Mouse (Mus musculus): ENCODE results near the gene Tle3.

The Tle3 gene

GRCm38 (mm10) chr9:61371755-61372509, at the start of gene Tle3:
Tle3 (plus strand) TSS chr9:61372366.
- peak; percentile 96 to 97 for DNase-seq

- no peak for DNase-seq
Measured at GRCm38 (mm10) chr9:61323221-61323620, 48.9 kb upstream of the Tle3 start.

GRCm38 (mm10) chr9:61323879-61324278, 48.3 kb upstream of the Tle3 start:
- no peak for DNase-seq

GRCm38 (mm10) chr9:61324354-61324753, 47.8 kb upstream of the Tle3 start:
- DNase-seq = no peak

GRCm38 (mm10) chr9:61325012-61325411, 47.2 kb upstream of the Tle3 start:
- no peak for DNase-seq

- DNase-seq = no peak
Measured at GRCm38 (mm10) chr9:61325931-61326351, 46.2 kb upstream of the Tle3 start.

- DNase-seq = no peak
Measured at GRCm38 (mm10) chr9:61326922-61327321, 45.2 kb upstream of the Tle3 start.

- DNase-seq = no peak
Measured at GRCm38 (mm10) chr9:61328173-61328572, 44.0 kb upstream of the Tle3 start.

GRCm38 (mm10) chr9:61330747-61331146, 41.4 kb upstream of the Tle3 start:
- DNase-seq = no peak

GRCm38 (mm10) chr9:61332226-61332936, 39.8 kb upstream of the Tle3 start:
- no peak for DNase-seq

GRCm38 (mm10) chr9:61336179-61336578, 36.0 kb upstream of the Tle3 start:
- DNase-seq = no peak

GRCm38 (mm10) chr9:61336591-61337587, 35.3 kb upstream of the Tle3 start:
- DNase-seq = no peak

- DNase-seq = no peak
Measured at GRCm38 (mm10) chr9:61337665-61338064, 34.5 kb upstream of the Tle3 start.

- no peak for DNase-seq
Measured at GRCm38 (mm10) chr9:61339311-61339710, 32.9 kb upstream of the Tle3 start.

GRCm38 (mm10) chr9:61340333-61340732, 31.8 kb upstream of the Tle3 start:
- no peak for DNase-seq

GRCm38 (mm10) chr9:61342297-61342696, 29.9 kb upstream of the Tle3 start:
- DNase-seq = no peak

GRCm38 (mm10) chr9:61344684-61345083, 27.5 kb upstream of the Tle3 start:
- no peak for DNase-seq

- DNase-seq = no peak
Measured at GRCm38 (mm10) chr9:61347011-61347410, 25.2 kb upstream of the Tle3 start.

GRCm38 (mm10) chr9:61348036-61348435, 24.1 kb upstream of the Tle3 start:
- DNase-seq = peak in 1 of 2 experiments; percentile 22

GRCm38 (mm10) chr9:61348616-61349015, 23.6 kb upstream of the Tle3 start:
- DNase-seq = no peak

GRCm38 (mm10) chr9:61349697-61350096, 22.5 kb upstream of the Tle3 start:
- peak in 1 of 2 experiments; percentile 14 for DNase-seq

GRCm38 (mm10) chr9:61351164-61351563, 21.0 kb upstream of the Tle3 start:
- no peak for DNase-seq

GRCm38 (mm10) chr9:61358933-61359332, 13.2 kb upstream of the Tle3 start:
- no peak for DNase-seq
